Mouse (Mus musculus): Measurements from ENCODE around the gene Dok5. TPM values are rescaled to one million over a fixed set of nuclear protein-coding genes. Genes with fewer than 3 reads are reported as not detected.

The Dok5 gene
- total and polyA plus RNA-seq, 3 experiments, result not detected

GRCm38 (mm10) chr2:170871469-170871868, 139.9 kb downstream of the Dok5 start:
- no peaks in the 10 kb centered on the region for H3K27me3 ChIP-seq (ENCODE audit: control insufficient read depth in 1 of 2, insufficient read depth in 2 of 2, low read length in 2 of 2)
- no peak overlapping the region for H3K9ac ChIP-seq (ENCODE audit: control insufficient read depth, low read depth, low read length, poor library complexity, severe bottlenecking)
- no peaks in the 10 kb centered on the region for H3K36me3 ChIP-seq (ENCODE audit: control insufficient read depth in 1 of 2, insufficient read depth in 2 of 2, low read length in 2 of 2)
- DNase-seq (ENCODE audit: low read depth, low spot score), result no peak
- TF ChIP-seq TBP (IDR thresholded peaks at IDR 0.05; ENCODE audit: low read depth, low read length) (no peak), BHLHE40 (IDR thresholded peaks at IDR 0.05; ENCODE audit: borderline replicate concordance, low read depth, low read length) (no peak), CTCF (IDR thresholded peaks at IDR 0.05 in 2 of 3, conservative IDR thresholded peaks at IDR 0.05 in 1 of 3; ENCODE audit: control insufficient read depth in 1 of 3, insufficient read depth in 1 of 3, low read depth in 2 of 3, low read length in 3 of 3, poor library complexity in 1 of 3, severe bottlenecking in 1 of 3) (no peak), ZC3H11A (IDR thresholded peaks at IDR 0.05; ENCODE audit: low read depth, low read length) (no peak), MYC (IDR thresholded peaks at IDR 0.05; ENCODE audit: low read depth, low read length) (no peak), UBTF (IDR thresholded peaks at IDR 0.05; ENCODE audit: borderline replicate concordance, insufficient read depth, low read depth, low read length) (no peak), CHD2 (IDR thresholded peaks at IDR 0.05; ENCODE audit: low read length) (no peak), SMC3 (IDR thresholded peaks at IDR 0.05; ENCODE audit: low read depth, low read length) (no peak), MEF2A (IDR thresholded peaks at IDR 0.05; ENCODE audit: extremely low read depth, insufficient replicate concordance, low read depth, low read length, poor library complexity, severe bottlenecking) (no peak), MAX (IDR thresholded peaks at IDR 0.05; ENCODE audit: low read length) (no peak), EP300 (IDR thresholded peaks at IDR 0.05; ENCODE audit: low read depth in 1 of 2, low read length in 2 of 2) (no peak), MYB (IDR thresholded peaks at IDR 0.05; ENCODE audit: low read depth, low read length) (no peak), ZKSCAN1 (IDR thresholded peaks at IDR 0.05; ENCODE audit: low read depth, low read length) (no peak), ETS1 (IDR thresholded peaks at IDR 0.05; ENCODE audit: low read depth, low read length) (no peak), JUND (IDR thresholded peaks at IDR 0.05; ENCODE audit: low read depth, low read length) (no peak), NELFE (IDR thresholded peaks at IDR 0.05; ENCODE audit: low read depth, low read length) (no peak), NRF1 (IDR thresholded peaks at IDR 0.05; ENCODE audit: insufficient read depth, low read depth, low read length, poor library complexity, severe bottlenecking) (no peak), GABPA (IDR thresholded peaks at IDR 0.05; ENCODE audit: low read depth, low read length) (no peak), USF2 (IDR thresholded peaks at IDR 0.05; ENCODE audit: borderline replicate concordance in 1 of 2, insufficient read depth in 1 of 2, low read depth in 1 of 2, low read length in 2 of 2) (no peak)
- H3K9me3 ChIP-seq (replicated peaks; ENCODE audit: insufficient read depth, low read length), result no peaks in the 10 kb centered on the region
- no peaks in the 10 kb centered on the region for H3K4me1 ChIP-seq (ENCODE audit: control insufficient read depth in 1 of 2, insufficient read depth in 2 of 2, low read length in 2 of 2)
- H3K27ac ChIP-seq (ENCODE audit: control insufficient read depth, low read depth, low read length), result no peak overlapping the region
- H3K4me3 ChIP-seq (ENCODE audit: control insufficient read depth in 1 of 2, insufficient read depth in 1 of 2, low read depth in 2 of 2, low read length in 2 of 2), result no peak overlapping the region
- no peaks in the 10 kb centered on the region for H3K79me2 ChIP-seq (ENCODE audit: control insufficient read depth, insufficient read depth, low read length, poor library complexity)

GRCm38 (mm10) chr2:170873382-170873781, 141.8 kb downstream of the Dok5 start:
- H3K9me3 ChIP-seq (replicated peaks; ENCODE audit: insufficient read depth, low read length), result no peaks in the 10 kb centered on the region
- H3K79me2 ChIP-seq (ENCODE audit: control insufficient read depth, insufficient read depth, low read length, poor library complexity), result no peaks in the 10 kb centered on the region
- H3K27ac ChIP-seq (ENCODE audit: control insufficient read depth, low read depth, low read length), result no peak overlapping the region
- H3K27me3 ChIP-seq (ENCODE audit: control insufficient read depth in 1 of 2, insufficient read depth in 2 of 2, low read length in 2 of 2), result no peaks in the 10 kb centered on the region
- H3K36me3 ChIP-seq (ENCODE audit: control insufficient read depth in 1 of 2, insufficient read depth in 2 of 2, low read length in 2 of 2), result no peaks in the 10 kb centered on the region
- no peak overlapping the region for H3K9ac ChIP-seq (ENCODE audit: control insufficient read depth, low read depth, low read length, poor library complexity, severe bottlenecking)
- DNase-seq (ENCODE audit: low read depth, low spot score), result peak; percentile 46
- H3K4me1 ChIP-seq (ENCODE audit: control insufficient read depth in 1 of 2, insufficient read depth in 2 of 2, low read length in 2 of 2), result no peaks in the 10 kb centered on the region
- no peak overlapping the region for H3K4me3 ChIP-seq (ENCODE audit: control insufficient read depth in 1 of 2, insufficient read depth in 1 of 2, low read depth in 2 of 2, low read length in 2 of 2)
- TF ChIP-seq MYB (IDR thresholded peaks at IDR 0.05; ENCODE audit: low read depth, low read length), result no peak
- no peak for TF ChIP-seq EP300 (IDR thresholded peaks at IDR 0.05; ENCODE audit: low read depth in 1 of 2, low read length in 2 of 2)
- peak; percentile 51 for TF ChIP-seq ZC3H11A (IDR thresholded peaks at IDR 0.05; ENCODE audit: low read depth, low read length)
- TF ChIP-seq MXI1 (IDR thresholded peaks at IDR 0.05; ENCODE audit: low read depth, low read length), result no peak
- TF ChIP-seq ETS1 (IDR thresholded peaks at IDR 0.05; ENCODE audit: low read depth, low read length), result no peak
- no peak for TF ChIP-seq HCFC1 (IDR thresholded peaks at IDR 0.05; ENCODE audit: low read depth, low read length)
- TF ChIP-seq MAZ (IDR thresholded peaks at IDR 0.05; ENCODE audit: low read depth, low read length), result no peak
- no peak for TF ChIP-seq MAX (IDR thresholded peaks at IDR 0.05; ENCODE audit: low read length)
- TF ChIP-seq SMC3 (IDR thresholded peaks at IDR 0.05; ENCODE audit: low read depth, low read length), result peak; percentile 58
- TF ChIP-seq TAL1 (IDR thresholded peaks at IDR 0.05; ENCODE audit: low read length), result no peak
- TF ChIP-seq ELF1 (IDR thresholded peaks at IDR 0.05; ENCODE audit: low read depth, low read length), result no peak
- TF ChIP-seq TBP (IDR thresholded peaks at IDR 0.05; ENCODE audit: low read depth, low read length), result no peak
- TF ChIP-seq MAFK (IDR thresholded peaks at IDR 0.05; ENCODE audit: borderline replicate concordance, low read depth, low read length), result no peak
- TF ChIP-seq NRF1 (IDR thresholded peaks at IDR 0.05; ENCODE audit: insufficient read depth, low read depth, low read length, poor library complexity, severe bottlenecking), result no peak
- no peak for TF ChIP-seq RCOR1 (IDR thresholded peaks at IDR 0.05; ENCODE audit: low read depth, low read length)
- TF ChIP-seq TCF12 (IDR thresholded peaks at IDR 0.05; ENCODE audit: low read depth, low read length), result no peak
- TF ChIP-seq USF2 (IDR thresholded peaks at IDR 0.05; ENCODE audit: borderline replicate concordance in 1 of 2, insufficient read depth in 1 of 2, low read depth in 1 of 2, low read length in 2 of 2), result no peak
- no peak for TF ChIP-seq CHD2 (IDR thresholded peaks at IDR 0.05; ENCODE audit: low read length)
- no peak for TF ChIP-seq MEF2A (IDR thresholded peaks at IDR 0.05; ENCODE audit: extremely low read depth, insufficient replicate concordance, low read depth, low read length, poor library complexity, severe bottlenecking)
- peak; percentile 70 for TF ChIP-seq RAD21 (IDR thresholded peaks at IDR 0.05; ENCODE audit: low read depth, low read length)
- peak; percentile 64 to 79 (median 68) for TF ChIP-seq CTCF (IDR thresholded peaks at IDR 0.05 in 2 of 3, conservative IDR thresholded peaks at IDR 0.05 in 1 of 3; ENCODE audit: control insufficient read depth in 1 of 3, insufficient read depth in 1 of 3, low read depth in 2 of 3, low read length in 3 of 3, poor library complexity in 1 of 3, severe bottlenecking in 1 of 3)
